Mouse (Mus musculus): ENCODE results near the gene Agtrap. TPM values are rescaled to one million over a fixed set of nuclear protein-coding genes. Genes with fewer than 3 reads are reported as not detected.

Agtrap gene
- polyA plus RNA-seq, 1 experiment = 10.2 TPM

DNA sequence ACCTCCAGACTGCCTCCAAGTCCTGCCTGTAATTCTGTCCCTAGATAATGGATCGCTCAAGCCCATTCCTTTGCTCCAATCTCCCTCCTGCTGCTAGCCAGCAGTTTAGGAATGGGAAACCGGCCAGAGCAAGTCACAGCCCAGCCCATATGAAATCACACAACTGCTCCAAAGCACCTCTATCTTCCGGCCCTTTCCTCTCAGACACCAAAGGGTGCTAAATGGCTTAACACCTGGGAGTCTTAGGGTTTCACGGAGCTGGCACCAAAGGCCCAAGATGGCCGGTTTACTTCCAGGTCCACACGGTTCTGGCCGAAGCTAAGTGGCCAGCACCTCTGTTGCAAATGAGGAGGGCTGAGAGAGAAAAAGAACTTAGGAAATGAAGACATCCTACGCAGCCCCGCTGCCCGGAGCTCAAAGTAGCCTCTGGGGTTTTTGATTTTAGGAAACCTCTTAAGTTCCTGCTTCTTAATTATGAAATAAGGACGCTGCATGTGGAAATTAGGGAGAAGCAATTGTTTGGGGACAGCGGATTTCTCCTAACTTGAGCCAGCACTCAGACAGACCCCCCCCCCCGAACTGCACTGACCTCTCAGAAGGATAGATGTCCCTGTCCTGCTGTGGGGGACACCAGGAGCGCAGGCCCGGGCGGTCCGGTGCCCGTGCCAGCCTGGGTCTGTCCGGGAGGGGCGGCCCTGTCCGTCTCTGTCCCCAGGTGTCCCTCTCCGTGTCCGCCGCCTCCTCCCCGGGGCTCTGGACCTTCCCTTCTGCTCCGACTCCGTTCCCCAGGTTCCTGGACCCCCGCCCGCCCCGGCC, 532 bp downstream of the Agtrap start:
- TF ChIP-seq CTCF (IDR thresholded peaks at IDR 0.05; ENCODE audit: borderline replicate concordance, insufficient read depth, low read depth, low read length) (no peak), POLR2A (IDR thresholded peaks at IDR 0.05; ENCODE audit: borderline replicate concordance, insufficient read depth, low read length) (no peak)
- Histone ChIP-seq H3K27ac (ENCODE audit: insufficient read depth, low read length) (no peak overlapping the region), H3K4me1 (ENCODE audit: control insufficient read depth, insufficient read depth, low read length) (peaks cover 11% of the 10 kb centered on the region; the same call in 1 of the 2 replicates), H3K27me3 (ENCODE audit: control insufficient read depth, insufficient read depth, low read length) (no peaks in the 10 kb centered on the region), H3K4me3 (replicated peaks; ENCODE audit: insufficient read depth, low read depth, low read length) (peak overlapping the region; percentile 55)
- WGBS = 25% methylated on average over 30 of the region's 30 CpGs
- DNase-seq = no peak

DNA sequence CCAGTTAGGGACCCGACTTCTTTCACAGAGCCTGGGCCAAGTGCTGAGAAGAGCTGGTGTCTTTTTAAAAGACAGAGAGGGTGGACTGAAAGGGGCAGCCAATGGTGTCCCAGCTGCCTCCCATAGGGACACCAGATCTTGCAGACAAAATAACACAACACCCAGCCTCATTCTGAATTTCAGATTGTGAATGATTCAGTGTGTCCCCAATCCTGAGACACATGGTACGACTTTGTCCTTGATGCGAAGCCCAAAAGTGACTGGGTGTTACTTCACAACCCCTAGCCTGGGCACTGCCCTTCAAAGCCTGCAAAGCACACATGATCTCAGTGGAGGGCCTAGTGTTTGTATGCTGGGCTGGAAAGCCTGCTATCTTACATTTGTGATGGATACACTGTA, 1.9 kb downstream of the Agtrap start:
- Histone ChIP-seq H3K27ac (ENCODE audit: insufficient read depth, low read length) (no peak overlapping the region), H3K4me3 (replicated peaks; ENCODE audit: insufficient read depth, low read depth, low read length) (no peak overlapping the region), H3K27me3 (ENCODE audit: control insufficient read depth, insufficient read depth, low read length) (no peaks in the 10 kb centered on the region), H3K4me1 (ENCODE audit: control insufficient read depth, insufficient read depth, low read length) (peaks cover 25% of the 10 kb centered on the region)
- WGBS = 77% methylated on average over 3 of the region's 3 CpGs
- TF ChIP-seq CTCF (IDR thresholded peaks at IDR 0.05; ENCODE audit: borderline replicate concordance, insufficient read depth, low read depth, low read length) (no peak), POLR2A (IDR thresholded peaks at IDR 0.05; ENCODE audit: borderline replicate concordance, insufficient read depth, low read length) (no peak)
- no peak for DNase-seq

DNA sequence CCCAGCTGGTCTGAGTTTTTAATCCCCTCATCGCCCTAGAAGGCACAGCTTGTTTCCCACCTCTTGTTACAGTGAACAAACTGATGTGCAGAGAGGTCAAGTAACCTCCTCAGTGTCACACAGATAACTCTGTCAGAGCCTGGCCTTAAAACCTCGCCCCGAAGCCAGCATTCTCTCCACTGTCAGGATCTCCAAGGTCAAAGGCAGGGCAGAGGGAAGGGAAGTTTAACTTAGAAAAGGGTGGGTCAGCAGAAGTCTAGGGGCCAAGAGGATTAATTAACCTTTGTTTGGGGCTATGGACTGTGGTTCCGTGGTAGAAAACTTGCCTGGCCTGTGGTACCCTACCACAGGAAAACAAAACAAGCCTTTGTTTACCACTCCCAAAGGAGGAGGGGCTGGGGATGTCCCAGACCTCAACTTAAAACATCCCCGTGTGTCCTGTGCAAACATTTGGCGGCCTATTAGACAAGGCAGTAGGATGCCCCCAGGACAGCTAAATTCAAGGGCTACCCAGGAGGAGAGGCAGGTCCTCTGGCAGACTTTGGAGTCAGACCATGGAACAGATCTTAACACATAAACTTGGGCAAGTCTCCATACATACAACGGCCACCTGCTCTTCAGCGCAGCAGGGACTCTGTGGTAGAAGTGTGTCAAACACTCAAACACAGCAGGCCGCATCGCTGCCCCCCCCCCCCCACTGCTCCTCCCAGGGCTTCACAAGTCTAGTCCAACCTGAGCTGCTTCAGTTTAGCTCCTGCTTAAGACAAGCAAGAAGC, 2.5 kb downstream of the Agtrap start:
- no peaks in the 10 kb centered on the region for H3K27me3 ChIP-seq (ENCODE audit: control insufficient read depth, insufficient read depth, low read length)
- no peak overlapping the region for H3K27ac ChIP-seq (ENCODE audit: insufficient read depth, low read length)
- H3K4me1 ChIP-seq (ENCODE audit: control insufficient read depth, insufficient read depth, low read length) = peaks cover 31% of the 10 kb centered on the region
- no peak for TF ChIP-seq CTCF (IDR thresholded peaks at IDR 0.05; ENCODE audit: borderline replicate concordance, insufficient read depth, low read depth, low read length)
- no peak for TF ChIP-seq POLR2A (IDR thresholded peaks at IDR 0.05; ENCODE audit: borderline replicate concordance, insufficient read depth, low read length)
- 58% methylated on average over 10 of the region's 10 CpGs for WGBS
- no peak overlapping the region for H3K4me3 ChIP-seq (replicated peaks; ENCODE audit: insufficient read depth, low read depth, low read length)
- no peak for DNase-seq

DNA sequence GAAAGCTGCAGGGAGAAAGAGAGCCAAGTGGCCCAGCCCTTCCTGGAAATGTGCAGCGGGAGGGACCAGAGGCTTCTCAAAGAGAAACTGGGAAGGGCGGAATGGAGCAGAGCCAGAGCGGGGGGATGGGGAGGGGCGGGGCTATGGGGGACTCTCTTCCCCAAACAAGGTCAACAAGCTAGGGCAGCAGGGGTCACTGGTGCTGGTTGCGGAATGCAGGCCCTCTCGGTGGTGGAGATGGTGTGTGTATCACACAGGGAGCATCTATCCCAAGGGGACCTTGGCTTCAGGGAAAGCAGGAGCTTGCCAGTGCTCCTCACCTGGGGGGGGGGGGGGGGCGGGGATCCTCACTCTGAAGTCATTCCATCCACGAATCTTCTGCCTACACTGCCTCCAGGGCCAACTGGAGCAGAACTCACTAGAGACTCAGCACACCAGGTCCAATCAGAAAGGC, 3.5 kb downstream of the Agtrap start:
- Histone ChIP-seq H3K27ac (ENCODE audit: insufficient read depth, low read length) (no peak overlapping the region), H3K4me1 (ENCODE audit: control insufficient read depth, insufficient read depth, low read length) (peaks cover 41% of the 10 kb centered on the region), H3K4me3 (replicated peaks; ENCODE audit: insufficient read depth, low read depth, low read length) (no peak overlapping the region), H3K27me3 (ENCODE audit: control insufficient read depth, insufficient read depth, low read length) (no peaks in the 10 kb centered on the region)
- TF ChIP-seq POLR2A (IDR thresholded peaks at IDR 0.05; ENCODE audit: borderline replicate concordance, insufficient read depth, low read length) = no peak
- TF ChIP-seq CTCF (IDR thresholded peaks at IDR 0.05; ENCODE audit: borderline replicate concordance, insufficient read depth, low read depth, low read length) = no peak
- WGBS = 45% methylated on average over 8 of the region's 8 CpGs
- DNase-seq = no peak

DNA sequence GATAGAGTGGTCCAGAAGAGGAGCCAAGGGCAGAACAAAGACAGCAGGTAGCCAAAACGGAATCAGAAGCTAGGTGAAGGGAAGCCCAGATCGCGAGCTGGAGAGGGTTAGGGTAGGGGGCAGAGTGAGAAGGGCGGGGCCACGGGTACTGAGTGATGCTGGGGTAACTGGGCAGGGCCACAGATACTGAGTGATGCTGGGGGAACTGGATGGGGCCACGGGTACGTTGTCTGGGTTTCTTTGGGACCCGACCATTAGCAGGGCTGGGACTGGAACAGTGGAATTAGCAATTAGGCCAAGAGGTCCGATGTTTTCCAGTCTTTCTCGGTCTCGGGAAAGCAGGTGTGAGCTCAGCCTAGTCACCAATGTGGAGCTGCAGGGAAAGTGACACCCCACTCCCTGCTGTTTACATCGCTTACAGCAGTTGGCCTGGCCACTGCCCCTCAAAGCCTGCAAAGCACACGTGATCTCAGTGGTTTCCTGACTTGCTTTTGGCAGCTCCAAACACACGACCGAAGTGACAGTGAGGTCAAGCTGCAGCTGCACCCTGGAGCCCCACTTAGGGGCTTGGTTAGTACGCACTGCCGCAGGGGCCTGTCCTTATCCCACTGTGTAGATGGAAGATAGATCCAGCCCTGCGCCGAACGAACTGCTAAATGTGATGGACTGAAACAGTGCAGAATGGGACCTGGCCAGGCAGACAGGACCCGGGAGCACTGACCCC, 4.5 kb downstream of the Agtrap start:
- H3K27me3 ChIP-seq (ENCODE audit: control insufficient read depth, insufficient read depth, low read length) = no peaks in the 10 kb centered on the region
- no peak overlapping the region for H3K4me3 ChIP-seq (replicated peaks; ENCODE audit: insufficient read depth, low read depth, low read length)
- peaks cover 41% of the 10 kb centered on the region for H3K4me1 ChIP-seq (ENCODE audit: control insufficient read depth, insufficient read depth, low read length)
- WGBS = 67% methylated on average over 21 of the region's 21 CpGs
- H3K27ac ChIP-seq (ENCODE audit: insufficient read depth, low read length) = no peak overlapping the region
- DNase-seq = no peak
- TF ChIP-seq CTCF (IDR thresholded peaks at IDR 0.05; ENCODE audit: borderline replicate concordance, insufficient read depth, low read depth, low read length) = no peak
- no peak for TF ChIP-seq POLR2A (IDR thresholded peaks at IDR 0.05; ENCODE audit: borderline replicate concordance, insufficient read depth, low read length)

DNA sequence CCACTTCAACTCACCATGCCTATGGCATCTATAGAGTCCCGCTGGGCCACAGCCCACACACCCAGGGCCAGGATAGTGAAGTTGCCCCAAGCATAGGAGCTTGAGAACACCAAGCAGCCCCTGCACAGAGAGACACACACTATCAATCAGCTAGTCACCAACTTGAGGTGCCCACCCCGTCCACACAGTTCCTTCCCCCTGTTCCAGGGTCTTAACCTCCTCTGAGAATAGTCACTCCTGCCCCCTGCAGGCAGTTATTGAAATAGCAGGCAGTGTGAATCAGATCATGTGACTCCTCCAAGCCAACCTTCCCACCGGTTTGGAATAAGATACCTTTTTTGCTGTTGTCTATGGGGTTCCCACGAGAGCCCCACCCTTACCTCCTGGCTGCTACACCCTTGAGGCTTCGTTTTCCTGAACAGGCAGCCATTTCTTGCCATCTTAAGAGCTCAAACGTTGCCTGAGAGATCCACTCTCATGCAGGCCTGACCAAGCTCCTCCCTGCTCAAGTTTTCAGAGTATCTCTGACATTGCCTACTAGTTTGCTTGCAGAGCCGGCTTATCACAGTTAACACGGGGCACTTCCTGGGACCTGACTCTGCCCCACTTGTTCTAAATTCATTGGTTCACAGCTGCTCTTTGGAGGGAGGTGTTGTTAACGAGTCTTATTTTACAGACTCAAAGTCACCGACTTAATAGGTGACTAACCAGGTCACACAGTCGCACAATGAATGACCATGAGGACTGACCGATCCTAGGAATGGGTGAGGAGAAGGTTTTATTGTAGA, 5.4 kb downstream of the Agtrap start:
- H3K4me1 ChIP-seq (ENCODE audit: control insufficient read depth, insufficient read depth, low read length) = peaks cover 38% of the 10 kb centered on the region
- peak; percentile 44 to 56 for DNase-seq
- 70% methylated on average over 12 of the region's 12 CpGs for WGBS

DNA sequence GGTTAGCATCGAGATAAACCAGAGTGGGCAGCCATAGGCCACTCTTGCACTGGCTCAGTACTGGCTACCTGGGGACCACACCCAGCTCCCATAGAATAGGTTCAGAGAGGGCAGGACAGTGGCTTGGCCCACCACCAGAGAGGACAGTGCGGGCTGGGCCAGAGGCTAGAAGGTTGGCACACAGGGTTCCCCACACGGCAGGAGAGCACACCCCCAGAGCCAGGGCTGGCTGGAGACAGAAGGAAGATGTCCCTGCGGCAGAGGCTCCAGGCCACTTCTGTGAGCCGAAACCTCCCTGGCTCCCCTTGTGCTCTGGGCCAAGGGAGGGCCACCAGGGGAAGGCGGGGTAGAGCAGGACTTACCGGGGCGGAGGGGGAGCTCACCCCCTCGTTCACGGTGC, 6.6 kb downstream of the Agtrap start:
- no peak for DNase-seq
- WGBS = 38% methylated on average over 10 of the region's 10 CpGs
- Histone ChIP-seq H3K27ac (ENCODE audit: insufficient read depth, low read length) (peak overlapping the region; percentile 71), H3K4me3 (replicated peaks; ENCODE audit: insufficient read depth, low read depth, low read length) (no peak overlapping the region), H3K4me1 (ENCODE audit: control insufficient read depth, insufficient read depth, low read length) (peaks cover 38% of the 10 kb centered on the region), H3K27me3 (ENCODE audit: control insufficient read depth, insufficient read depth, low read length) (no peaks in the 10 kb centered on the region)
- no peak for TF ChIP-seq CTCF (IDR thresholded peaks at IDR 0.05; ENCODE audit: borderline replicate concordance, insufficient read depth, low read depth, low read length)
- TF ChIP-seq POLR2A (IDR thresholded peaks at IDR 0.05; ENCODE audit: borderline replicate concordance, insufficient read depth, low read length) = no peak

More for the DNA sequence above, 5.4 kb downstream of the Agtrap start:
- no peak overlapping the region for H3K27ac ChIP-seq (ENCODE audit: insufficient read depth, low read length)
- H3K4me3 ChIP-seq (replicated peaks; ENCODE audit: insufficient read depth, low read depth, low read length) = no peak overlapping the region
- TF ChIP-seq CTCF (IDR thresholded peaks at IDR 0.05; ENCODE audit: borderline replicate concordance, insufficient read depth, low read depth, low read length) (peak; percentile 51; the same call in 1 of the 2 replicates), POLR2A (IDR thresholded peaks at IDR 0.05; ENCODE audit: borderline replicate concordance, insufficient read depth, low read length) (no peak)
- H3K27me3 ChIP-seq (ENCODE audit: control insufficient read depth, insufficient read depth, low read length) = no peaks in the 10 kb centered on the region
